Mouse (Mus musculus) kidney, adult 2 months (tissue): ENCODE data around the gene Maml2. TPM values are rescaled to one million over a fixed set of nuclear protein-coding genes. Genes with fewer than 3 reads are reported as not detected.
A peak's percentile ranks its signal among the peaks of the same experiment; 100 is the strongest.

ENCODE experiments used
- DNase-seq: peaks from one replicate; pipeline ENCODE4 v3.0.0; 2021
- H3K27ac ChIP-seq: fragments of 200-500 bp; 2 replicates; pipeline ENCODE4 v1.5.1; 2012; ENCODE audit warnings: low read depth, low read length, control low read depth, inconsistent platforms; ENCODE audit not compliant: insufficient read depth
- H3K27me3 ChIP-seq: fragments of 200-500 bp; replicated peaks from 2 replicates; pipeline ENCODE4 v1.6.1; 2012; ENCODE audit warnings: mild to moderate bottlenecking, moderate library complexity, low read length, inconsistent platforms; ENCODE audit not compliant: control insufficient read depth, insufficient read depth
- H3K36me3 ChIP-seq: fragments of 200-500 bp; 2 replicates; pipeline ENCODE4 v1.6.1; 2012; ENCODE audit warnings: mild to moderate bottlenecking, moderate library complexity, low read length, inconsistent platforms; ENCODE audit not compliant: control insufficient read depth, insufficient read depth
- H3K4me1 ChIP-seq: fragments of 200-500 bp; 2 replicates; pipeline ENCODE4 v1.6.1; 2011; ENCODE audit warnings: low read length; ENCODE audit not compliant: control insufficient read depth, insufficient read depth
- H3K4me3 ChIP-seq: fragments of 200-500 bp; 2 replicates; pipeline ENCODE4 v1.5.1; 2011; ENCODE audit warnings: mild to moderate bottlenecking, low read depth, low read length, control low read depth; ENCODE audit not compliant: insufficient read depth
- CTCF ChIP-seq: fragments of 200-500 bp; conservative IDR thresholded peaks from 2 replicates; pipeline ENCODE4 v1.5.1; 2011; ENCODE audit warnings: low read depth, mild to moderate bottlenecking, control low read depth, low read length, moderate library complexity, mixed read lengths; ENCODE audit not compliant: insufficient read depth, insufficient read length
- POLR2A ChIP-seq: fragments of 200-500 bp; IDR thresholded peaks from one replicate; pipeline ENCODE4 v1.6.1; 2011; ENCODE audit warnings: low read depth, low read length, control low read depth
- WGBS: fragments of 180-500 bp; shearing (Covaris S2); methylation state at CpG from one replicate; pipeline ENCODE4 v1.1.7; 2018; 5-methylcytosine and 5-hydroxymethylcytosine counted together
- polyA plus RNA-seq: library from polyadenylated mRNA; depleted of rRNA; stranded (reverse); fragments of >200 nt; gene quantifications from 2 replicates; pipeline ENCODE4 v1.2.3, GENCODE M21; 2012

Maml2 gene
- polyA plus RNA-seq, 1 experiment, result 4.8 TPM

GRCm38 (mm10) chr9:13535803-13536202 is 238.0 kb downstream of the Maml2 start:
- no peak overlapping the region for H3K4me3 ChIP-seq
- 0 out of 2 replicates have a peak overlapping the region, but pooled peaks have one; percentile 28 for H3K27ac ChIP-seq
- H3K36me3 ChIP-seq, result no peaks in the 10 kb centered on the region
- DNase-seq, result no peak
- H3K27me3 ChIP-seq, result no peaks in the 10 kb centered on the region
- TF ChIP-seq CTCF (no peak), POLR2A (no peak)
- WGBS, result 63% methylated on average over 5 of the region's 5 CpGs
- peaks cover 9% of the 10 kb centered on the region for H3K4me1 ChIP-seq

DNA sequence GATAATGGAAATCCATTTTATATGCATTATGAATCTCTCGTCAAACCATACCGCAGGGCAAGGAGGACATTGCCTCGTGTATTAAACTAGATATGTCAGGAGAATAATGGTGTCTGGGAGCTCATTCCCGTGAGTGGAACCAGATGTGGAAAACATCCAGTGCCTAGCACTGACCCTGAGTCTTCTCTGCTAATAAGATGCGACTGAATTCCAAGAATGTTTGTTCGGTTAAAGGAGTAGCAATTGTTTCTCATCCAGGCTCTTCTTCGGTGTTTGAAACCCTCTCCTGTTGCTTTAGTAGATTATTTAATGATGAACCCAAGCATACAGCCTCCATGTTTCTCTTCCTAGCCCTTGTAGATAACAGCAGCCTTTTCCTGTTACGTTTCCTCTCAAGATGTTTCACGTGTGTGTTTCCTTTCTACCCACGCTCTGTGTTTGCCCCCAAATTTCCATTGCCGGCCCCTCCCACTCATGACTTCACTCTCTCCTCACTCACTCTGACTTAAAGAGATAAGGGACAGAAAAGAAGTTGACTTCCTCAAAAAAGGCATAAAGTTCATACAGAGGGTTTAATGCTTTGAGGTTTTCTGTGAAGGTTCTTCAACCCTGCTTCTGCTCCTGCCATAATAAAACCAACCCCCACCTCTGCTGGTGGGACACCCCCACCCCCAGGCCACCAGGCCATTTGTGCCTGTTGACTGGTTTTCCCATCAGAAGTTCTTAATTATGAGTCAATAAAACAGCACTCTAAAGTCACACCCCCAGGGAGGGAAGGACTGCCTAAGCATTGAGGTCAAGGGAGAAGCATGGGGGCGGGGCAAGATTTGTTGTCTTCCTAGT is 238.9 kb downstream of the Maml2 start:
- 28% methylated on average over 12 of the region's 12 CpGs for WGBS
- H3K27me3 ChIP-seq, result no peaks in the 10 kb centered on the region
- no peak overlapping the region for H3K4me3 ChIP-seq
- no peak for TF ChIP-seq CTCF
- no peak for TF ChIP-seq POLR2A
- peak overlapping the region; percentile 81 for H3K27ac ChIP-seq
- no peaks in the 10 kb centered on the region for H3K36me3 ChIP-seq
- peaks cover 9% of the 10 kb centered on the region for H3K4me1 ChIP-seq
- peak; percentile 67 for DNase-seq

- H3K36me3 ChIP-seq, result no peaks in the 10 kb centered on the region
- H3K27ac ChIP-seq, result no peak overlapping the region
- DNase-seq, result no peak
- H3K4me3 ChIP-seq, result no peak overlapping the region
- TF ChIP-seq CTCF (no peak), POLR2A (no peak)
- peaks cover 6% of the 10 kb centered on the region for H3K4me1 ChIP-seq
- 66% methylated on average over 7 of the region's 7 CpGs for WGBS
- no peaks in the 10 kb centered on the region for H3K27me3 ChIP-seq
Observed at GRCm38 (mm10) chr9:13538200-13538599, 240.4 kb downstream of the Maml2 start.

- H3K27ac ChIP-seq, result no peak overlapping the region
- H3K4me3 ChIP-seq, result no peak overlapping the region
- no peak for DNase-seq
- no peak for TF ChIP-seq CTCF
- TF ChIP-seq POLR2A, result no peak
- H3K36me3 ChIP-seq, result no peaks in the 10 kb centered on the region
- H3K27me3 ChIP-seq, result no peaks in the 10 kb centered on the region
- peaks cover 5% of the 10 kb centered on the region for H3K4me1 ChIP-seq
- WGBS, result 59% methylated on average over 4 of the region's 4 CpGs
Observed at GRCm38 (mm10) chr9:13539535-13539934, 241.8 kb downstream of the Maml2 start.

DNA sequence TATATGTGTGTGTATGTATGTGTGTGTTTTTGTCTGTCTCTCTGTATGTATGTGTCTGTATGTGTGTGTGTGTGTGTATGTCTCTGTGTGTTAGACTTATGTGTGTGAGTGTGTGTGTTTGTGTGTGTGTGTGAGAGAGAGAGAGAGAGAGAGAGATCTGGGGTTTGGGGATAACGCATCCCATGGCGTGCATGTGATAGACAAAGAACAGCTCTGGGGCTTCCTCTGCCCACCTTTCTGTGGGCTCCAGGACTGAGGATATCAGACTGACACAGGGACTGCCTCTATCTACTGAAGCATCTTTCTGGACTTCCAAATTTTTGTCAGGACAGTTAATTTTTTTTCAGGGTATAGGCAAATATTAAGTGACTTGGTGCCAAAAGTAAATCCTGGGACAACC is 242.5 kb downstream of the Maml2 start:
- WGBS, result 91% methylated on average over 2 of the region's 2 CpGs
- Histone ChIP-seq H3K4me1 (peaks cover 5% of the 10 kb centered on the region), H3K27me3 (no peaks in the 10 kb centered on the region), H3K4me3 (no peak overlapping the region), H3K27ac (no peak overlapping the region), H3K36me3 (no peaks in the 10 kb centered on the region)
- no peak for TF ChIP-seq CTCF
- no peak for TF ChIP-seq POLR2A
- DNase-seq, result no peak

- no peaks in the 10 kb centered on the region for H3K27me3 ChIP-seq
- H3K36me3 ChIP-seq, result no peaks in the 10 kb centered on the region
- WGBS, result 39% methylated on average over 6 of the region's 6 CpGs
- H3K27ac ChIP-seq, result peak overlapping the region; percentile 6; the same call in 1 of the 2 replicates
- H3K4me1 ChIP-seq, result peaks cover 5% of the 10 kb centered on the region
- DNase-seq, result no peak
- TF ChIP-seq CTCF, result no peak
- no peak for TF ChIP-seq POLR2A
- H3K4me3 ChIP-seq, result no peak overlapping the region
Observed at GRCm38 (mm10) chr9:13540781-13541180, 243.0 kb downstream of the Maml2 start.

GRCm38 (mm10) chr9:13543167-13543566 is 245.4 kb downstream of the Maml2 start:
- no peaks in the 10 kb centered on the region; the same call in 1 of the 2 replicates for H3K4me1 ChIP-seq
- 65% methylated on average over 8 of the region's 8 CpGs for WGBS
- TF ChIP-seq POLR2A, result no peak
- no peak for TF ChIP-seq CTCF
- no peaks in the 10 kb centered on the region for H3K27me3 ChIP-seq
- H3K36me3 ChIP-seq, result no peaks in the 10 kb centered on the region
- no peak for DNase-seq
- no peak overlapping the region for H3K27ac ChIP-seq
- no peak overlapping the region for H3K4me3 ChIP-seq
